Mouse (Mus musculus) cerebral cortex, adult 2 months (tissue): ENCODE measurements around the gene Sdhb.

Experiments used
- WGBS: fragments of 180-500 bp; shearing (Covaris S2); methylation state at CpG from one replicate; pipeline ENCODE4 v1.1.7; 2018; 5-methylcytosine and 5-hydroxymethylcytosine counted together

The Sdhb gene

DNA sequence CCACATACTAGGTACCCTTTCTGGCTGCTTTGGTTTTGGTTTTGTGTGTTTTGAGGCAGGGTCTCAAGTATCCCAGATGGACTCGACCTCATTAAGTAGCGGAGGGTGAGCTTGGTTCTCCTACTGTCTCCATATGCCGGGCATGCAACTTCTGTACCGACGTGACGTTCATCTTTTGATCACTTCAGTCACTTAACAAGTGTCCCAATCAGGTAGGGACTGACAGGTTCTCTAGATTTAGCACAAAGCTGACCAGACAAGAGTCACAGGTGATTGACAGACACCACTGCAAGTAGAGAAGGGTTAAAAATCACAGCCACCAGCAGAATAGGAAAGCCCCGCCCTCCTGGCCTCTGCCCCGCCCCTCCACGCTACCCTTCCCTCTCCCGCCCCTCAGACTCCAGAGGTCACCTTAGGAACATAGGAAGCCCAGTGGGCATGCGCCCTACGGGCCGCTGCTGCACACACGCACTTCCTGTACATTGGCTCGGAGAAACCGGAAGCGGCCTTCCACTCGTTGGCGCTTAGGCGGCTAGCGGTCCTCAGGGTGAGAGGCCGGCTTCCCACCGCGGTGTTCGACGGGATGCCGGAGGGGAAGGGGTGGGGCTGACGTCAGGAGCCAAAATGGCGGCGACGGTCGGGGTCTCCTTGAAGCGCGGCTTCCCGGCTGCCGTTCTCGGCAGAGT is at the start of gene Sdhb:
Gene Sdhb, plus strand, starts transcription at position 423 of the 686 bp plus-strand sequence.
- 1% methylated on average over 37 of the region's 37 CpGs for WGBS

DNA sequence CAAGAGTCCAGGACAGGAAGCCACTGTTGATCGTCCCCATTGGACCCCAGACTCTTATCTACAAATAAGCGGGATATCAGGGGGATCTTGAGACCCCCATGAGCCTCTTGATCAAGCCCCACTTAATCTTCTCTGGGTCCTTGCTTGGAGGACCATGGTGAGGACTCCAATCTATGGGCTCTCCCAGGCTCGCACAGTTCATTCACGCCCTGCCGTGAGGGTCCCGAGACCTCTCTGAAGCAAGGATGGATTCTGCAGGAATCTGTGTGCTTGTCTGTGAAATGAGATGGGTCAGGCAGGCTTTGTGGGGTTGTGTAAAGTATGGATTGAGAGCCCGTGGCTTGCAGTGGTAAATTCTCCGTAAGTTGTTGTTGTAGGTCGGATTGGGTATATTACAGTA is 49.6 kb upstream of the Sdhb start:
- WGBS: 93% methylated on average over 9 of the region's 9 CpGs

DNA sequence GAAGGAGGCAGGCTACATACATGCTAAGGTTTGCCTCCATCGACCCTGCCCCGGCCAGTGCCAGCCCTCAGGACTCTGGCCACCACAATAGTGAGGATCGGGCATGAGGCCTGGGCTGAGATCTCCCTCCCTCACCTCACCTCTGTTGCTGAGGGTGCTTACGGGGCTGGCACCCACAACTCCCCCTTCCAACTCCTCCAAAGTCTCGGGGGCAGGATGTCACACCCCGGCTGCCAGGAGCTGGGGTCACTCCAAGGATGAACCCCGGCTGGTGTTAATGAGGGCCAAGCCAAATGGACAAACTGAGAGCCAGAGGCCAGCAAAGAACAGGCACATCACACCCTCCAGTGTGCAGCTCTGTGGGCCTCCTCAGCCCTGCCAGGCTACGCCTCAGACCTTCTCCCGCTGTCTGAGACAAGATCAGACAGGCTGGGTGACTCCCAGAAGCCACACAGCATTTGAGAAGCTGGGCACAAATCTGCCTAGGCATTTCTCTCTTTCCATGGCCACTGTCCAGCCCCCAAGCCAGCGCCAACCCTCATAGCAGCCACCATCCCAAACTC is 48.7 kb upstream of the Sdhb start:
- 80% methylated on average over 10 of the region's 10 CpGs for WGBS

DNA sequence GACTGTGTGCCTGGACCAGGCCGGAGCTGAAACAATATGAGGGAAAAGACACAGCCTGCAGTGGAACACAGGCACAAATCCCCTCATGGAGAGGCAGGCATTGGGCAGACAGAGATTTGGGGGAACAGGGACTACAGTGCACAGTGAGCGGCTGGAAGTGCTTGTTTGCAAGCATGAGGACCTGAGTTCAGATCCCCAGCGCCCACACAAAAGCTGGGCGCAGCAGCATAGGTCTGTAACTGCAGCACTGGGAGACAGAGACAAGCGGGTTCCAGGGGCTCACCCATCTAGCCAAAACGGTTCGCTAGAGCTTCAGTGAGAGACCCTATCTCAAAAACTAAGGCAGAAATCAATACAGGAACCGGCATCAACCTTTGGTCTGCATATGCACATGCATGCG is 47.4 kb upstream of the Sdhb start:
- WGBS: 96% methylated on average over 9 of the region's 9 CpGs

DNA sequence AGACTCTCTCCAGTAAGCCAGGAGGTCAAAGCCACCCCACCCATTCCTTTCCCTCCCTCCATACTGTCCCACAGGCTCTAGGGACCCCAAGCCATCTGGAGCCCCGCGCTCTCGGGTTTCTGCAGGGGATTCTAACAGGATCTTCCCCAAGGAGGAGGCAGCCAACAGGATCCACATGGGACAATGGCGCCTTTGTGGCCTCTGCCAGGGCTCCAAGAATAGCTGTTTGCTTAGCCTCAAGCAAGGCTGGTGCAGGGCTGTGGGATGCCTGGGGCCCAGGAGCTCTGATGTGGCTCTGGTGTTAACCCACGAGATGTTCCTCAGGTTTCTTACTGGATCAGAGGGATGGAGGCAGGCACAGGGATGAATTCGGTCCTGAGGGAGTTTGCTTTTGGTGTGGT is 46.3 kb upstream of the Sdhb start:
- 59% methylated on average over 6 of the region's 6 CpGs for WGBS

DNA sequence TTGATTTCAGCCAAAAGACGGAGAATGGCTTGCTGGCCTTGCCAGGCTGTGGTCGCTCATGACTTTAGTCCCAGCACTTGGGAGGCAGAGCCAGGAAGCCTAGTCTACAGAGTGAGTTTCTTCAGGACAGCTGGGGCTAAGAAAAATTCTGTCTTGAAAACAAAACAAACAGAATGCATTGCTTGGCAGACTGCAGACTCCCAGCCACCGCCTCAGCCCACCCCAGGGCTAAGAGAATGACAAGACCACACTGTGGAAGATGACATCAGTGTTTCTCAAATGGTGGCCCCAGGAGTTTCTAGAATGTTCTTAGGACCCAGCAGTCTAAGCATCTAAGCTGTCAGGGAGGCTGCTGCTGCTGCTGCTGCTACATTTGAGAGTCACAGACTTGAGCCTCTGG is 45.8 kb upstream of the Sdhb start:
- WGBS: 58% methylated on average over 3 of the region's 3 CpGs

DNA sequence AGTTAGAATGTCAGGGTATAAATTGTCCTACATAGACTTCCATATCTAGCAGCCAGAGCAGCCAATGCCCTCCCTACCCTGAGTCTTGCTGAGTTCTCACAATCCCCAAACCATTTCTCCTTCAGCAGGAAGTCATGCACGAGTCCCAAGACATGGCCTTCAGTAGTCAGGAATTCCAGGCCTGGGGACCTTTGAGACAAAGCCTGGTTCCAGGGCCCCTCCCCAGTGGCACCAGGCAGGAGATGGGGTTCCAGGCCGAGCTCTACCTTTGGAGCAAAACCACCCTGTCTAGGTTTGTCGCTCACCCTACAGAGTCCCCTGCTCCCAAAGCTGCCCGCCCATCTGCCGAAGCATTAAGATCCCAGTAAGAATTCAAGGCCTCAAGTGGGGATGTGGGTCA is 44.7 kb upstream of the Sdhb start:
- 93% methylated on average over 5 of the region's 5 CpGs for WGBS

DNA sequence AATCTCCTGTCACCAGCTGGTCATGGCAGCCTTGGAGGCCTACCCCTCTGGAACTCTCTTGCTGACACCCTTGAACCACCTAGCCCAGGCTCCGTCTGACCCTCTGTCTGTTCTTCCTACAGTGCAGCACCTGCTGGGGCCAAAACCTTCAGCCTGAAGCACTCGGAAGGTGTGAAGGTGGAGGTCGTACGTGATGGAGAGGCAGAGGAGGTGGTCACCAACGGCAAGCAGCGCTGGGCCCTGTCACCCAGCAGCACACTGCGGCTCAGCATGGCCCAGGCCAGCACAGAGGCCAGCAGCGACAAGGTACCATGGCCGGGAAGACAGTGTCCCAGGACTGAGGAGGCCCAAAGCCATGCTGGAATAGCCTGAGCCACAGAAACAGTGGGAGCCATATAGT is 43.6 kb upstream of the Sdhb start:
- 95% methylated on average over 9 of the region's 9 CpGs for WGBS

DNA sequence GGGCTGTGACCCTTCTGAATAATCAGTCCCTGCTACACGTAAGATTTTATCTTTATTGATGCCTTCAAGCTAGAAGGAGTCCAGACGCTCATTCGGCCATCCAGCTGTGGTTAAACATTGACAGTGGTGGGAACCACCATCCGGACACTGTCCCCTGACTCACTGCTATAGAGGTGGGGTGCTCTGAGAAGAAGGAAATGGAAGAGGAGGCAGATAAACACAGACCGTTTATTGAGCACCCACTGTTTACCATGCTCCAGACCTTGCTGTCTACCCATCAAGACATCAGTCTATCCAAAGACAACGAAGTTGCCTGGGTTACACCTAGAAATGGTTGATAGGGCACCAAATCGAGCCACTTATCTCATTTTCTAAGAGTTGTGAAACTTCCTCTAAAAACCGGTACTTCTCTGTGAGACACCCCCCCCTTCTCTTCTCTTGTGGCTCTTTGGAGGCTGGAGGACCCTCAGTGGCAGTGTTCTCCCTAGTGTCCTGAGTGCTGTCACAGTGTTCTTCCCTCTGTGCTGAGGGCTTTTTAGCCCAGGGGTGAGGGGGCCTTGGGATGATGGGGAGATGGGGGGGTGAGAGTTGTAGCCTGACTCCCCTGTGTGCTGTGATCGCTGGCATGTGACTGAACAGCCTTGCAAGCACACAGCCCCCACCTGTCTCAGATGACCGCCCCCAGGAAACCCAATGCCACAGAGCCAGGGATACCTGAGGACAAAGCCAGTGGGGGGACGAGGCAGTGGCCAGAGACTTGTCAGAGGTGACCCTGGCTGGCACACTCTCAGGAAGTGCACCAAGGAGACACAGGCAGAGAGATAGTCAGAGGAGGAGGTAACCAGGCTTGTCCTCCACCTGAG is 40.8 kb upstream of the Sdhb start:
- WGBS: 81% methylated on average over 11 of the region's 11 CpGs

DNA sequence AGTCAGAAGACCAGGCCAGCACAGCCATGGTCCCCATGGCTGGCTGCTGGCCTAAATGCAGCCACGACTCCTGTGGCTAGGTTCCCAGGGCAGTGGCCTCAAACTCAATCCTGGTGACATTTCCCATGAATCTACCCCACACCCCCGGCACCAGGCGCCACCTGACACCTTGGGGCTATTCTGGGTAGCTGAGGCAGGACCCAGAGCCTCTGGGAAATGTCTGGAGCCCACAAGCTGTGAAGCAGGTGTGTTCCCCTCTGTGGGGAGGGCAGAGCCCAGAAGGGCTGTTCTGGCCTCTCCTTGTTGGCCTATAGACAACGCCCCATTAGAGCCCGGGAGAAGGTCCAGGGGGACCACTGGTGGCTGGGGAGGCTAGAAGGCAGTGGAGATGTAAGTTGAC is 38.5 kb upstream of the Sdhb start:
- 84% methylated on average over 5 of the region's 5 CpGs for WGBS

DNA sequence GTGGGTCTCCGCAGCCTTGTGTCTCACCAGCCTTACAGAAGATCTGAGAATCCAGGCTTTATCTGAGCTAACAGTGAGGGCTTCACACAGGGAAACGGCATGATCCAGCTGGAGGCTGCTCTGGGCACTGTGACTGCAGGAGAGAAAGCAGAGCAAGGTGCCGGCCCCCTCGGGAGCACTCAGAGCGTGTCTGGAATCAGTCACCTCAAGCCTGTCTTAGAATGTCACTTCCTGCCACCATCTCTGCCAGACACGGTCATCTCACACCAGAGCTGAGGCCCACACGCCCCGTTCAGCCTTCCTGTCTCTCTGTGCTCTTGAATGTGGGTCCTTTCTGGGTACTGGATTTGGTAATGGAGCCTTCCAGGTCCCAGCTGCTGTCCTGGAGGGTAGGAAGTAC is 35.4 kb upstream of the Sdhb start:
- 83% methylated on average over 8 of the region's 8 CpGs for WGBS

DNA sequence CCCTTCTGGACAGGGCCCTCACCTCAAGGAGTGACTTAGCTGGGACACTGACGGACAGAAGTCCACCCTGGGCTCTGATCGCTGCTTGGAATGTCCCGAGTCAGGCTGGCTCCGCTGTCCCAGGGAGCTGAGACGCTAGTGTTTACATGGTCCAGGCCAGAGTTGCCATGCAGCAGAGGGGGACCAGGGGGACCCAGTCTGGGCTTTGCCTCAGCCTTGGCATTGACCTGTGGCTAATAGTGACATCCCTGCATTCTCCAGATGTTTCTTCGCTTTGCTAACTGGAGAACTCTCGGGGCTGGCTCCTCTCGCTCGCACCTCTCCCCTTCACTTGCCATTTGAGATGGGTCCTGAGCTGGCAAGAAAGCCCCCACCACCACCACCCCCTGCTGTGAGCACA is 32.7 kb upstream of the Sdhb start:
- WGBS: 86% methylated on average over 9 of the region's 9 CpGs

DNA sequence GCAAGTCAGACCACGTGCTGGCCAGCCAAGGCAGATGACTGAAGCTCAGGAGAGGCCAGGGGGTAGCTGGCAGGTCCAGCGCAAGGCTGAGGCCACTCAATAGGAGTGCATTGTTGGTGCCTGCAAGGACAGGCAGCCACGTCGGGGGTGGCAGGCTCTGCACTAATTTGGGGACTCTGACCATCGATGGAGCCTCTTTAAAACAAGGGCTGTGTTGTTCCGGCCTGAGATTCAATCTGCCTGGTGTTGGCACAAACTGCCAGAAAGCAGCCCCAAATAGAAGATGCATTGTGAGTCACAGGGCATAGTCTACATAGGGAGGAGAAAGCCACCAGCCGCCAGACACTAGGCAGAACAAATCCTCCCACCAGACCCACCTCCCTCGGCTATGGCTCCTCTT is 31.3 kb upstream of the Sdhb start:
- WGBS: 38% methylated on average over 8 of the region's 8 CpGs

DNA sequence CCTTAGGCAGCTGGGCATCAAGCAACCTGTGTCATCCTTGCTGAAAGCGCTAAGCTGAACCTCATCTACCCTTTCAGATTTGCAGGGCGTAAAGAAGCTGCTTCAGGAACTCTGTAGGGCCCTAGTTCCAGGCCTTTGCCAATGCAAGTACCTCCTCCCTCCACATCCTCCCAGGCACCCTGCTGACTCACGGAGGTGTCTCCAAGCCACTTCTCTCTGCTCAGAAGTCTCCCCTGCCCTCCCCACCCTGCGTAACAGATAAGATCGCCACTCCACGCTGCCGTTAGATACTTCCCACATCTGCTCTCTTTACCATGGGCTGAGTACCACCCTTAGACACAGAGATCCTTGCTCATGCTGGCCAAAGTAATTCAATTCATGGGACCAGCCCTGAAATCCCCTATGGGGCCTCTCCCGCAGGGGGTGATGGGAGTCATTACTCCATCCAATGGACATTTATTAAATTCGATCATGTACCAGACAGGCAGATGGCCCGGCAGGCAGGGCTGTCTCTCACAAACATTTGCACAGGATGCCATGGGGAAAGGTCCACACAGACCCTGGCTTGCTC is 30.0 kb upstream of the Sdhb start:
- 70% methylated on average over 10 of the region's 10 CpGs for WGBS

DNA sequence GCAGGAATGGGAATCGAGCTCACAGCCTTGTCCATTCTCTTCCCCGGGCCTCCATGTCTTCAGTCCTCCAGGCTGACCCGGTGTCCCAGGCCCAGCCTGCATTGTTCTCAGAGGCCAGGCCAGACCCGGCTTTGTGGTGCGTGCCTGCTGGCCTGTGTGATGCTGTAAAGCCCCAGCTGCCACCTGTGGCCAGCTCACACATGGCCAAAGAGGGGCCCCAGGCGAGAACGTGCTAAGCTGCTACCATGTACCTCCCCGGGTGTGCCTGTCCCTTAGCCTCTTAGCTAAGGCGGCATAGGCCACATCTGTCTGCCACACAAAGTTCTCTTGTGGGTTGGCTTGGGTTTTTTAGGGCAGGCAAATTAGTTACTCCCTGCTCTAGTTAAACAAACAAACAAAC is 25.4 kb upstream of the Sdhb start:
- WGBS: 80% methylated on average over 9 of the region's 9 CpGs

DNA sequence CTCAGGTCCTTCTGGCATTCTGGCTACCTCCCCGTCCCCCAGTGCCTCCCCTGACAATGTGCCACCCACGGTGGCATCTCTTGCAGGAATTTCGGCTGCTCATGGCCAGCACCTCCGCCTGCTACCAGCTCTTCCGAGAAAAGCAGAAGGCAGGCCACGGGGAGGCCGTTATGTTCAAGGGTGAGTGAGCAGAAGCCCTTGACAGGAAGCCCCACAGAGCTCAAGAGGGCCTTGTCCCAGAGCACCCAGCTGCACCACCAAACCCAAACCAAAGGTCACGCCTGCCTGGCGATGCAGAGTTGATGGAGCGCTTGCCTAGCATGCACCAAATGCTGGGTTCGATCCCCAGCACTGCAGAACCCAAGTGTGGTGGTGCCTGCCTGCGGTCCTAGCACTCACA is 16.6 kb upstream of the Sdhb start:
- 93% methylated on average over 12 of the region's 12 CpGs for WGBS

DNA sequence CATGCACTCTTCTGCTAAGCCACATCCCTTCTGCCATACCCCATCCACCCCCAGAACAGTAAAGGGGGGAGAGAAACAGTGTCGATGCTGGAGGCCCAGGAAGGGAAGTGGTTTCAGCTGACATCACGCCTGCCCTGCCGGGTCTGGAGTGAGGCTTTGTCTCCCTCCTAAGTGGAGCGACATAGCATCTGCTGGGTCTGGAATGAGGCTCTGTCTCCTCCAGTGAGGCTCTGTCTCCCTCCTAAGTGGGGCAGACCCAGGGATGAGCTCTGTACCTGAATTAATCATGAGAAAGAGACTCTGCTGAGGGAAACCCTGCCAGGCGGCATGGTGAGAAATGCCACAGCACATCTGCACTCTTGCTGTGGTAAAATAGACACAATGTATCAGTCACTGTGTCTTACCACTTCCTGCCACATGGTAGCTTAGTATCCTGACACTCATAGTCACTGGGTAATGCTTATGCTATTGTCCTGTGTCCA is 16.0 kb upstream of the Sdhb start:
- 64% methylated on average over 5 of the region's 5 CpGs for WGBS

DNA sequence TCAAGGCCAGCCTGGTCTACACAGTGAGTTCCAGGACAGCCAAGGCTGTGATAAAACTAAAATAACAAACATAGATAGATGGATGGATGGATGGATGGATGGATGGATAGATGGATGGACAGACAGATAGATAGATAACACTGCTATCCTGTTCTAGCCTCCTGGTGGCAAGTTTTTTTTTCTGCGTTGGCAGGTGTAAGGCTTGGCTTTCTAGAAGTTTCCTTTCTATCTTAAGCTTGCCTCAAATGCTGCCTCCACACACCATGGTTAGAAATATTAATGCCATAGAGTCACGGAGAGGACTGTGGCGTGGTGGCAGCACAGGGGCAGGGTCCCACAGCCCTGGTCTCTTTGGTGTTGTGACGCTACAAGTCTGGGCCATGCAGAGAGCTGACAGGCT is 15.4 kb upstream of the Sdhb start:
- 89% methylated on average over 4 of the region's 4 CpGs for WGBS

DNA sequence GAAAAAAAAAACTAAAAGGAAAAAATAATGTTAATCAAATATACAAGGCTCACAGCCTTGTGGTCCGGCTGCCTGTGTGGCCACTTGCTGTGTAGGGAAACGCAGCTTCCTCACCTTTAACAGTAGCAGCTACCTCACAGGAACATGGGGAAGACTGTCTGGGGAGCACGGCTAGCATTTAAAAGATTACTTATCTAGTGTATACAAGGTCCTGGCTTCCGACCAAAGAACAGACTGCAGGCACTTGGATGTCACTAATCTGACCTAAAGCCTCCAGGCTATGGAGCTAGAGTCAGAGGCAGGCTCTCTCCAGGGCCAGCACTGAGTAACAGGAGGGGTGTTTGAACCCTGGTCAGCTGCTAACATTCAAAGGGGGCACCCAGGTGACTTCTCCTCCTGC is 15.0 kb upstream of the Sdhb start:
- WGBS: 80% methylated on average over 4 of the region's 4 CpGs

DNA sequence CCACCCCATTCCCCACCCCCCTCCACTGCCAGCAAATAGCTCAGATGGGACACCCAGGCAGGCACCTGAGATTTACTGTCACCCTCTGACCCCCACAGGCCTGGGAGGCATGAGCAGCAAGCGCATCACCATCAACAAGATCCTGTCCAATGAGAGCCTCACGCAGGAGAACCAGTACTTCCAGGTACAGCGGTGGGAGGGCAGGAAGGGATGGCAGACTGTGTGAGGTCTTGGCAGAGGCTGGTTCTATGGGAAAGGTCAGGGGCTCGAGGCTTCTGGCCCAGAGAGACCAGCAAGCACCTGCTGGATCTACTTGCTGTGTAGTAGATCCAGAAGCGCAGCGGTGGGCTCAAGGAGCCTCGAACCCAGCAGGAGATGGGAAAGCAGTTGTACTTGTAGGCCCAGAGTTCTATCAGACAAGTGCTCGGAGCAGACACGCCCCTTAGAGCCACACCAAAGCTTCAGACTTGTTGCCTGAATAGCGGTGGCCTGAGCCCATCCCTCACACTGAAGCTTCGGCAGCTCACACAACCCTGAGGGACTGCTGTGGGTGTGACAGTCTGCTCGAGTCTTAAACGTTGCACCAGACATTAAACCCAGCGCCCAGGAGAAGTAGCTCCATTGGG is 14.3 kb upstream of the Sdhb start:
- WGBS: 90% methylated on average over 14 of the region's 14 CpGs

DNA sequence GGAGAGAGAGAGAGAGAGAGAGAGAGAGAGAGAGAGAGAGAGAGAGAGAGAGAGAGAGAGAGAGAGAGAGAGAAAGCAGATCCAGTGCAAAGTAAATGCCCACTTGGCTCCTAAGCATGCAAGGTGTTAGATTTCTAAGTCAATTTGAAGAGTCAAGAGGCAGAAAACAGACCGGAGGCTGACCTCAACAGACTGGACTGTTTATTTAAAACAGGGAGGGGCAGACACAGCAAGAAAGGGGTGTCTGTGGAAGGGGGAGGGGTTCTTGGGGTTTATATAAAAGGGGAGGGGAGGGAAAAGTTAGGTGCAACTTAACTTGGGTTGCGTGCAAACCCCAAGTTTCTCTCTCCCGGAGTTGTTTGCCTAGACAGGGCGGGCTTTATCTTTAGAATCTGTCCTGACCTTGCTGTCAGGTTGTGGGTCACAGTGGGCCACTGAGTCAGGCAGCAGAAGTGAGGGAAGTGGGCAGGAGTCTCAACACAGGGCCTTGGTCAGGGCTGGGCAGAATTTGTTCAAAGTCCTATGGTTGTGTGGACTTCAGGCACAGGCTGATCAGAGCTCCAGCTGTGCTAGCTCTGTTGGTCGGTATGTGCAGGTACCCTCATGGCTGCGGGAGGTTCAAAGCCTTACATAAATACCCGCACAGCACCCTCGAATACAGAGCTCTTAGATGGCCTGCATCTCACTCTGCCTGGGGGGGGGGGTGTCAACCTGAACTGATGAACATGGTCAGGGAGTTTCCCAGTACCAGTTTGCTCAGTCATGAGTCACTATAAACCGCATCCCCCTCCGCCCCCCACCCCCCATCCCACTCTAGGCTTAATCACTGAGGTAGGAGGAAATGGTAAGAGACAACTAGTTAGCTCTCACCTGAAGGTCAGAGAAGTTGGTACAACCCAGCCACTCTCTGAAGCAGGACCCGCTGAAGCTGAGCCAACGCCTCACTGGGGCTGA is 13.2 kb upstream of the Sdhb start:
- 90% methylated on average over 12 of the region's 12 CpGs for WGBS
